Mouse (Mus musculus) mouse trophoblast stem cell (cell line): ENCODE data around the gene Agap2.

Experiments used
- in situ Hi-C, 2 experiments: fragments of 300-500 bp; cut with MseI, MboI; formaldehyde crosslinking; loops; 2 replicates in 1 of 2; 3 replicates in 1 of 2; pipeline ENCODE4 v1.15.1; 2025

Gene Agap2

GRCm38 (mm10) chr10:127100414-127100813, 25.3 kb downstream of the Agap2 start:
- in situ Hi-C loops = no loop called here

GRCm38 (mm10) chr10:127101151-127101550, 26.1 kb downstream of the Agap2 start:
- in situ Hi-C loops = no loop called here

- in situ Hi-C loops = no loop called here
These were observed 28.5 kb downstream of the Agap2 start for GRCm38 (mm10) chr10:127103631-127104030.

GRCm38 (mm10) chr10:127107563-127108261, 32.6 kb downstream of the Agap2 start:
- in situ Hi-C loops = no loop called here

- in situ Hi-C loops = no loop called here
These were observed 33.1 kb downstream of the Agap2 start for GRCm38 (mm10) chr10:127108262-127108583.

GRCm38 (mm10) chr10:127111001-127111887, 36.2 kb downstream of the Agap2 start:
- in situ Hi-C loops = no loop called here

- in situ Hi-C loops = no loop called here
These were observed 39.3 kb downstream of the Agap2 start for GRCm38 (mm10) chr10:127114408-127114807.

GRCm38 (mm10) chr10:127115068-127115467, 40.0 kb downstream of the Agap2 start:
- in situ Hi-C loops = no loop called here

GRCm38 (mm10) chr10:127118470-127118869, 43.4 kb downstream of the Agap2 start:
- in situ Hi-C loops = no loop called here

- in situ Hi-C loops = no loop called here
These were observed 44.1 kb downstream of the Agap2 start for GRCm38 (mm10) chr10:127119229-127119628.

- in situ Hi-C loops = no loop called here
These were observed 45.4 kb downstream of the Agap2 start for GRCm38 (mm10) chr10:127120301-127121065.

GRCm38 (mm10) chr10:127121066-127121477, 46.0 kb downstream of the Agap2 start, which contains the start of gene Os9:
Os9 (minus strand) TSS chr10:127121131.
- in situ Hi-C loops = no loop called here

GRCm38 (mm10) chr10:127122018-127122417, 46.9 kb downstream of the Agap2 start:
- in situ Hi-C loops = no loop called here

- in situ Hi-C loops = no loop called here
These were observed 47.8 kb downstream of the Agap2 start for GRCm38 (mm10) chr10:127122784-127123435.

GRCm38 (mm10) chr10:127123436-127123805, 48.3 kb downstream of the Agap2 start:
- in situ Hi-C loops = no loop called here

- in situ Hi-C loops = loop anchor here in 1 of 2 experiments (5.0 kb wide), 1 partner anchor 47 kb away; no protein-coding TSS in a partner anchor
These were observed 50.3 kb downstream of the Agap2 start for GRCm38 (mm10) chr10:127125210-127126001.

GRCm38 (mm10) chr10:127126579-127126978, 51.5 kb downstream of the Agap2 start:
- in situ Hi-C loops = loop anchor here in 1 of 2 experiments (5.0 kb wide), 1 partner anchor 46 kb away; no protein-coding TSS in a partner anchor

GRCm38 (mm10) chr10:127127711-127128279, 52.7 kb downstream of the Agap2 start:
- in situ Hi-C loops = loop anchor here in 1 of 2 experiments (5.0 kb wide), 1 partner anchor 45 kb away; no protein-coding TSS in a partner anchor

GRCm38 (mm10) chr10:127129431-127129830, 54.3 kb downstream of the Agap2 start:
- in situ Hi-C loops = loop anchor here in 1 of 2 experiments (5.0 kb wide), 1 partner anchor 43 kb away; no protein-coding TSS in a partner anchor

GRCm38 (mm10) chr10:127132469-127132868, 57.4 kb downstream of the Agap2 start:
- in situ Hi-C loops = no loop called here
